Mouse (Mus musculus): ENCODE measurements around the gene Bcl2l2. TPM values are rescaled to one million over a fixed set of nuclear protein-coding genes. Genes with fewer than 3 reads are reported as not detected.

The Bcl2l2 gene
- 2.8 and 3.6 TPM in 2 replicates for polyA plus RNA-seq (2016; fragmentation: Nextera tagmentation; extraction: Ambion mirVana)

DNA sequence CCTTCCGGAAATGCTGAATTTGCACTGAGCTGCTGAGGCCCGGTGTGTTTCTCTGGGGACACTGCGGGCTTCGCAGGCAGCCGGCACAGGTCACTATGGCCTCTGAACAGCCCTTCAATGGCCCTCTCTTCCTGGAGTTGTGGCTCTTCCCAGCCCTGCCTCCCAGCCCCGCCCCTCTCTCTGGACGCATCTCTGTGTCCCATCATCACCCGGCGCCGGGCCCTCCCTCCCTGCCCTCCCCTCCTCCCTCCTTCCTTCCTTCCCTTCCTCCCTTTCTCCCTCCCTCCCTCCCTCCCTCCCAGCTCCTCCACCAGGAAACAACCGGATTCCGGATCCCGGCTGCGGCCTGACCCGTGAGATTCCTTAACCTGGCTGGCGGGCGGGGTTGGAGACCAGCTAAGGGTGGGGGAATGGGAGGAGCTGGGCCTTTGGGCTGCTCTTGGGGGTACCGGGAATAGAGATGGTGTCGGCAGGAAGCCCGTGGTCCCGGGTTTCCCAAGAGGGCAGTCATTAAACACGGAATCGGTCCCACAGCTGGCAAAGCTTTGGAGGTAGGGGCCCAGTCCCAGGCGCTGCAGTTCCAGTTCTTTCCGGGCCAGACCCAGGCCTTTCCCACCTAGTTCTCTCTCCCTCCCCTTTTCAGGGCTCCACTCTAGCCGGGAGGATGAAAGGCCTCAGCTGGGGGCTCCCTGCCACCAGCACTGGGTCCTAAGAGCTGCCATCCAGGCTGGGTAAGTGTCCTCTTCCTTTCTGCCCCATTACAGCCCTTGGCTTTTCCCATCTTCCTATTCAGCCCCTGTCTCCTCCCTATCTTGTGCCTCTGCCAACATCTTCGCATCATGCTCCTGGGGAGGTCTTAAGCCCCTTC lies at the start of gene Bcl2l2, which contains the start of gene Gm20521:
TSS of gene Bcl2l2 (plus strand) at position 224 of the 868 bp plus-strand sequence.
TSS of gene Gm20521 (plus strand) at position 288 of the 868 bp plus-strand sequence.
- under 1% methylated on average over 27 of the region's 27 CpGs for WGBS
- peak within 1 kb of the TSS; percentile 66 for H3K4me3 ChIP-seq

GRCm38 (mm10) chr14:54843461-54843860 lies 39.7 kb upstream of the Bcl2l2 start:
- no peaks in the 10 kb centered on the region for H3K36me3 ChIP-seq
- H3K4me3 ChIP-seq, result no peak overlapping the region
- no peaks in the 10 kb centered on the region for H3K27me3 ChIP-seq
- H3K4me2 ChIP-seq (replicated peaks), result no peak overlapping the region
- H3K9me3 ChIP-seq, result no peaks in the 10 kb centered on the region
- no peak overlapping the region for H3K9ac ChIP-seq
- no peak for ATAC-seq (ENCODE audit: insufficient number of reproducible peaks, insufficient read depth, low FRiP score, low TSS enrichment)
- 3% methylated on average over 4 of the region's 4 CpGs for WGBS
- no peaks in the 10 kb centered on the region for H3K4me1 ChIP-seq
- H3K27ac ChIP-seq, result no peak overlapping the region

More for the DNA sequence above, at the start of gene Bcl2l2, which contains the start of gene Gm20521:
- Histone ChIP-seq H3K9ac (peak within 1 kb of the TSS; percentile 85), H3K4me1 (peaks cover 18% of the 10 kb centered on the region), H3K27me3 (0 out of 2 replicates have a peak, but pooled peaks cover under 1% of the 10 kb centered on the region), H3K9me3 (no peaks in the 10 kb centered on the region), H3K36me3 (peaks cover 20% of the 10 kb centered on the region; the same call in 1 of the 2 replicates), H3K4me2 (replicated peaks) (peak within 1 kb of the TSS; percentile 84), H3K27ac (peak within 1 kb of the TSS; percentile 94)
- peak; percentile 83 for ATAC-seq (ENCODE audit: insufficient number of reproducible peaks, insufficient read depth, low FRiP score, low TSS enrichment)

DNA sequence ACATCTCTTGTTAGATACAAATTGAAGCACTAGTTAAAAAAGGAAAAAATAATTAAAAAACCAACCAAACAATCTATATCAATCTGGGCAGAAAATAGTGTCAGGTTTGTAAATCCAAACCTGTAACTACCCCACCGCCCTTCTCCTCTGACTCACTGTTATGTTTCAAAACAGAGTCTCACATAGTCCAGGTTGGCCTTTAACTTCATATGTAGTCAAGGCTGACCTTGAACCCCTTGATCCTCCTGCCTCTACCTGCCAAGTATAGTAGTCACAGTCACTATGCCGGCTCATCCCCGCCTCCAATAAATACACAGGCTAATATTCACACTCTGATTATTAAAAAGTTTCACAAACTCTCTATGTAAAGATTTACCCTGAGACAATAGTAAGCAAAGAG lies 27.5 kb upstream of the Bcl2l2 start:
- Histone ChIP-seq H3K4me3 (no peak overlapping the region), H3K9ac (no peak overlapping the region), H3K27me3 (no peaks in the 10 kb centered on the region), H3K36me3 (peaks cover 26% of the 10 kb centered on the region), H3K4me2 (replicated peaks) (no peak overlapping the region), H3K4me1 (no peaks in the 10 kb centered on the region), H3K27ac (no peak overlapping the region), H3K9me3 (no peaks in the 10 kb centered on the region)
- no peak for ATAC-seq (ENCODE audit: insufficient number of reproducible peaks, insufficient read depth, low FRiP score, low TSS enrichment)
- 98% methylated on average over 3 of the region's 3 CpGs for WGBS

DNA sequence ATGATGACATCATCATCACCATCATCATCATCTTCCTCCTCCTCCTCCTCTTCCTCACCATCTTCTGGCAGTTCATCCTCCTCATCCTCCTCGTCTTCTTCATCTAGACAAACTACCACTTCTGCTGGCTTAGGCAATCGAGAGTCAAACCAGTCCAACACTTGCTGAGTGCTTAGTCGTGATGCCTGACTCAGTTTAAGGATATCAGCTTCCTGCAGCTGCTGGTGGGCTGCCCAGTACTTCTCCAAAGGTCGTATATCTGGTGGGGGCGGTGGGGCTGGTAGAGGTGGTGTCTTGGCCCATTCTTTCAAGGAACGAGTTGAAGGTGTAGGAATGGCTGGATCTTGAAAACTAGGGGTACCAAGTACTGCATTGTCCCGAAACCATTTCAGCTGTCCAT lies 26.5 kb upstream of the Bcl2l2 start:
- no peaks in the 10 kb centered on the region for H3K4me1 ChIP-seq
- no peak overlapping the region for H3K27ac ChIP-seq
- H3K9me3 ChIP-seq, result no peaks in the 10 kb centered on the region
- H3K27me3 ChIP-seq, result no peaks in the 10 kb centered on the region
- H3K36me3 ChIP-seq, result peaks cover 26% of the 10 kb centered on the region
- no peak for ATAC-seq (ENCODE audit: insufficient number of reproducible peaks, insufficient read depth, low FRiP score, low TSS enrichment)
- no peak overlapping the region for H3K9ac ChIP-seq
- 91% methylated on average over 7 of the region's 7 CpGs for WGBS
- H3K4me2 ChIP-seq (replicated peaks), result no peak overlapping the region
- no peak overlapping the region for H3K4me3 ChIP-seq

DNA sequence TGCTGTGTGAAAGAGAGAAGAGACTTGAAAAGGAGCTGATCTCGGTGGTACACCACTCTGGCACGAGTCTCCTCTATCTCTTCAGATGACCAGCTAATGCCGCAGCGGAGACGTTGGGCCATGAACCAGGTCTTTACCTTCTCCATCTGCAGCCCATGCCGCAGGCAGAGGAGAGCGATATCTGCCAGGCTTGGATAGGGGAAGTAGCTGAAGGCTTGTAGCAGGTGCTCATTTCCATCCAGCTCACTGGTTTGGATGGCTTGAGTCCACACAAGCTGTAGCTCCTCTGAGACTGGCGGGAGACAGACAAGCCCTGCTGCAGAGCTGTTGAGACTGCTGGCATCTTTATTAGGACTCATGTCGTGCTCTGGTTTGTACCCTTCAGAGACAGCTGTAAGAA lies 25.3 kb upstream of the Bcl2l2 start:
- WGBS, result 94% methylated on average over 9 of the region's 9 CpGs
- Histone ChIP-seq H3K36me3 (peaks cover 26% of the 10 kb centered on the region), H3K27ac (no peak overlapping the region), H3K27me3 (no peaks in the 10 kb centered on the region), H3K4me1 (no peaks in the 10 kb centered on the region), H3K9ac (no peak overlapping the region), H3K9me3 (no peaks in the 10 kb centered on the region), H3K4me2 (replicated peaks) (no peak overlapping the region), H3K4me3 (no peak overlapping the region)
- ATAC-seq (ENCODE audit: insufficient number of reproducible peaks, insufficient read depth, low FRiP score, low TSS enrichment), result no peak

DNA sequence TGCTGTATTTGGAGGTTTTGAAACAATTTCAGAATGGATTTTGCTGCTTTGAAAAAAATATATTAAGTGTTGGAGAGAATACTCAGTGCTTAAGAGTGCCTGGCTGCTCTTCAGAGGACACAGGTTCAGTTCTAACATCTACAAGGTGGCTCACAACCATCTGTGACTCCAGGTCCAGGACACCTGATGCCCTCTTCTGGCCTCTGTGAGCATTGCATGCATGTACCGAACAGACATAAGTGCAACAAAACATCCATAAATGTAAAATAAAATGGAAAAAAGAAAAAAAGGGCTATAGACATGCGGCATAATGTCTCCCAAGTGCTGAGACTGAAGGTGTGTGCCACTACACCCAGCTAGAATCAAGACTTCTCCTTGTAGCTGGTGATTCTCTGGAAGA lies 22.7 kb upstream of the Bcl2l2 start:
- no peaks in the 10 kb centered on the region for H3K27me3 ChIP-seq
- no peak overlapping the region for H3K4me3 ChIP-seq
- 52% methylated on average over 2 of the region's 2 CpGs for WGBS
- peaks cover 23% of the 10 kb centered on the region for H3K36me3 ChIP-seq
- H3K4me2 ChIP-seq (replicated peaks), result no peak overlapping the region
- H3K9me3 ChIP-seq, result no peaks in the 10 kb centered on the region
- H3K27ac ChIP-seq, result no peak overlapping the region
- no peak for ATAC-seq (ENCODE audit: insufficient number of reproducible peaks, insufficient read depth, low FRiP score, low TSS enrichment)
- no peak overlapping the region for H3K9ac ChIP-seq
- no peaks in the 10 kb centered on the region for H3K4me1 ChIP-seq

GRCm38 (mm10) chr14:54863501-54864312 lies 19.5 kb upstream of the Bcl2l2 start:
- peak overlapping the region; percentile 88 for H3K9ac ChIP-seq
- H3K27ac ChIP-seq, result peak overlapping the region; percentile 72
- no peaks in the 10 kb centered on the region for H3K9me3 ChIP-seq
- no peaks in the 10 kb centered on the region for H3K36me3 ChIP-seq
- peak overlapping the region; percentile 60 for H3K4me2 ChIP-seq (replicated peaks)
- no peaks in the 10 kb centered on the region for H3K27me3 ChIP-seq
- under 1% methylated on average over 55 of the region's 56 CpGs for WGBS
- H3K4me3 ChIP-seq, result peak overlapping the region; percentile 86
- ATAC-seq (ENCODE audit: insufficient number of reproducible peaks, insufficient read depth, low FRiP score, low TSS enrichment), result peak; percentile 100
- H3K4me1 ChIP-seq, result no peaks in the 10 kb centered on the region

- Histone ChIP-seq H3K27me3 (no peaks in the 10 kb centered on the region), H3K9me3 (no peaks in the 10 kb centered on the region), H3K27ac (peak overlapping the region; percentile 65; the same call in 1 of the 2 replicates), H3K4me1 (no peaks in the 10 kb centered on the region), H3K4me2 (replicated peaks) (peak overlapping the region; percentile 60), H3K36me3 (no peaks in the 10 kb centered on the region), H3K9ac (peak overlapping the region; percentile 88), H3K4me3 (peak overlapping the region; percentile 86)
- 18% methylated on average over 21 of the region's 21 CpGs for WGBS
- ATAC-seq (ENCODE audit: insufficient number of reproducible peaks, insufficient read depth, low FRiP score, low TSS enrichment), result no peak
These were observed 18.7 kb upstream of the Bcl2l2 start for GRCm38 (mm10) chr14:54864313-54865036.

- Histone ChIP-seq H3K4me1 (no peaks in the 10 kb centered on the region), H3K9ac (no peak overlapping the region), H3K4me2 (replicated peaks) (no peak overlapping the region), H3K27ac (no peak overlapping the region), H3K9me3 (no peaks in the 10 kb centered on the region), H3K4me3 (no peak overlapping the region), H3K27me3 (no peaks in the 10 kb centered on the region), H3K36me3 (no peaks in the 10 kb centered on the region)
- no peak for ATAC-seq (ENCODE audit: insufficient number of reproducible peaks, insufficient read depth, low FRiP score, low TSS enrichment)
- 83% methylated on average over 5 of the region's 5 CpGs for WGBS
These were observed 17.6 kb upstream of the Bcl2l2 start for GRCm38 (mm10) chr14:54865626-54866025.

DNA sequence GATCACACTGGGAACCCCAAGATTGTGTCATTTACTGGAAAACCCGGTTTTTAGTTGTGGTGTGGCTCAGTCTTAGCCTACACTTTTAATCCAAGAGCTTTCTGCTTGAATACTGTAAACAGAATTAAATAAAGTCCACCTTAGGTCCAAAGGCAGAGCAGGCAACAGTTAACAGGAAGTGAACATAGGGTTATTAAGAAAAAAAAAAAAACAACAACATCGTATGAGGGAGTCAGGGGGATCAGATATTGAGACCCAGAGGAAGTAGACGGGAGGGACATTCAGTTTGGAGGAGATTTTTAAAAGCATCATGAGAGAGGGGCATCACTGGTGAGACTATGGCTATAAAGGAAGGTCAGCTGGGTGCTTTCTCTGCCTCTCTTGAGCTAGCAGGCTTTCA lies 16.9 kb upstream of the Bcl2l2 start:
- no peak overlapping the region for H3K27ac ChIP-seq
- no peaks in the 10 kb centered on the region for H3K36me3 ChIP-seq
- H3K9ac ChIP-seq, result no peak overlapping the region
- no peaks in the 10 kb centered on the region for H3K27me3 ChIP-seq
- no peak overlapping the region for H3K4me2 ChIP-seq (replicated peaks)
- H3K9me3 ChIP-seq, result no peaks in the 10 kb centered on the region
- H3K4me1 ChIP-seq, result no peaks in the 10 kb centered on the region
- ATAC-seq (ENCODE audit: insufficient number of reproducible peaks, insufficient read depth, low FRiP score, low TSS enrichment), result no peak
- 51% methylated on average over 3 of the region's 3 CpGs for WGBS
- no peak overlapping the region for H3K4me3 ChIP-seq

GRCm38 (mm10) chr14:54866936-54867335 lies 16.2 kb upstream of the Bcl2l2 start:
- H3K27ac ChIP-seq, result no peak overlapping the region
- WGBS, result 55% methylated on average over 5 of the region's 5 CpGs
- ATAC-seq (ENCODE audit: insufficient number of reproducible peaks, insufficient read depth, low FRiP score, low TSS enrichment), result no peak
- H3K4me3 ChIP-seq, result no peak overlapping the region
- no peaks in the 10 kb centered on the region for H3K27me3 ChIP-seq
- H3K36me3 ChIP-seq, result no peaks in the 10 kb centered on the region
- no peaks in the 10 kb centered on the region for H3K4me1 ChIP-seq
- H3K9ac ChIP-seq, result no peak overlapping the region
- H3K9me3 ChIP-seq, result no peaks in the 10 kb centered on the region
- H3K4me2 ChIP-seq (replicated peaks), result no peak overlapping the region

All from embryonic facial prominence, embryonic 12.5 days (tissue).